Mouse (Mus musculus) stomach, postnatal 0 days (tissue): ENCODE results near the gene Fhit.

Experiments
- CTCF ChIP-seq: IDR thresholded peaks from 2 replicates; pipeline ENCODE4 v1.5.1; 2016; ENCODE audit warnings: antibody characterized with exemption, low read depth, mild to moderate bottlenecking, moderate library complexity
- EP300 ChIP-seq: optimal IDR thresholded peaks from 2 replicates; pipeline ENCODE3; 2016; ENCODE audit warnings: antibody characterized with exemption

DNA sequence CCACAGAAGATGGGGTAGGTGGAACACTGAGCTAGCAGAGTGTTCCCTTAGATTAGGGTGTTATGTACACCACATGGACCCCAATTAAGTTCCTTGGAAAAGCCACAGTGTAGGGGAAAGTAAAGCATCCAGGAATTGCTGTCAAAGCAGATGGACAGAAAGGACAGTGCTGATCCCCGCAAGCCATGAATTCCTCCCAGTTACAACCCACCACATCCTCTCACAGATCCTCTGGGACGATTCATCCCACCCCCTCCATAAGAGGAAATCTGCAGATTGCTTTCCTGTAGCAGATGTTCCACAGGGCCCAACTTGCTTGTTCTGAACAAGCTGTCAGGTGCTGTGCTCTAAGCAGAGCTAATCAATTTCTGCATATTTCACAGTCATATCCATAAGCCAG, 1644.2 kb downstream of the Fhit start:
- TF ChIP-seq CTCF (no peak), EP300 (no peak)
